Mouse (Mus musculus): Measurements from ENCODE around the gene Arhgap10. TPM values are rescaled to one million over a fixed set of nuclear protein-coding genes. Genes with fewer than 3 reads are reported as not detected.
A peak's percentile ranks its signal among the peaks of the same experiment; 100 is the strongest.

Gene Arhgap10
- polyA plus RNA-seq, 1 experiment from 2014 or later = 26.1 TPM

GRCm38 (mm10) chr8:77478155-77478912, 39.4 kb downstream of the Arhgap10 start:
- Histone ChIP-seq H3K27ac (replicated peaks) (no peak overlapping the region; the same call in 1 of the 2 replicates), H3K4me3 (no peak overlapping the region), H3K4me1 (peaks cover 59% of the 10 kb centered on the region), H3K27me3 (replicated peaks; ENCODE audit: low read depth, poor library complexity, severe bottlenecking) (no peaks in the 10 kb centered on the region), H3K9me3 (no peaks in the 10 kb centered on the region), H3K36me3 (replicated peaks) (no peaks in the 10 kb centered on the region)
- 84% methylated on average over 12 of the region's 12 CpGs for WGBS
- DNase-seq (ENCODE audit: low spot score) = no peak

GRCm38 (mm10) chr8:77477684-77478083, 40.1 kb downstream of the Arhgap10 start:
- no peaks in the 10 kb centered on the region for H3K27me3 ChIP-seq (replicated peaks; ENCODE audit: low read depth, poor library complexity, severe bottlenecking)
- H3K4me1 ChIP-seq = peaks cover 59% of the 10 kb centered on the region
- 85% methylated on average over 12 of the region's 12 CpGs for WGBS
- no peak overlapping the region for H3K27ac ChIP-seq (replicated peaks)
- no peak for DNase-seq (ENCODE audit: low spot score)
- no peak overlapping the region for H3K4me3 ChIP-seq
- H3K36me3 ChIP-seq (replicated peaks) = no peaks in the 10 kb centered on the region
- no peaks in the 10 kb centered on the region for H3K9me3 ChIP-seq

- DNase-seq (ENCODE audit: low spot score) = no peak
- WGBS = 92% methylated on average over 5 of the region's 5 CpGs
- Histone ChIP-seq H3K9me3 (no peaks in the 10 kb centered on the region), H3K4me1 (peaks cover 39% of the 10 kb centered on the region), H3K27ac (replicated peaks) (no peak overlapping the region), H3K36me3 (replicated peaks) (no peaks in the 10 kb centered on the region), H3K27me3 (replicated peaks; ENCODE audit: low read depth, poor library complexity, severe bottlenecking) (no peaks in the 10 kb centered on the region), H3K4me3 (no peak overlapping the region)
Measured at GRCm38 (mm10) chr8:77474614-77475013, 43.1 kb downstream of the Arhgap10 start.

- Histone ChIP-seq H3K27me3 (replicated peaks; ENCODE audit: low read depth, poor library complexity, severe bottlenecking) (no peaks in the 10 kb centered on the region), H3K27ac (replicated peaks) (peak overlapping the region; percentile 57), H3K4me1 (peaks cover 38% of the 10 kb centered on the region), H3K36me3 (replicated peaks) (no peaks in the 10 kb centered on the region), H3K9me3 (no peaks in the 10 kb centered on the region), H3K4me3 (no peak overlapping the region)
- WGBS = 45% methylated on average over 7 of the region's 7 CpGs
- DNase-seq (ENCODE audit: low spot score) = peak; percentile 73
Measured at GRCm38 (mm10) chr8:77473773-77474172, 44.0 kb downstream of the Arhgap10 start.

GRCm38 (mm10) chr8:77473373-77473772, 44.4 kb downstream of the Arhgap10 start:
- H3K27ac ChIP-seq (replicated peaks) = peak overlapping the region; percentile 57
- no peaks in the 10 kb centered on the region for H3K36me3 ChIP-seq (replicated peaks)
- H3K9me3 ChIP-seq = no peaks in the 10 kb centered on the region
- H3K27me3 ChIP-seq (replicated peaks; ENCODE audit: low read depth, poor library complexity, severe bottlenecking) = no peaks in the 10 kb centered on the region
- WGBS = 55% methylated on average over 6 of the region's 6 CpGs
- H3K4me1 ChIP-seq = peaks cover 34% of the 10 kb centered on the region
- no peak overlapping the region for H3K4me3 ChIP-seq
- peak; percentile 57 for DNase-seq (ENCODE audit: low spot score)

- 91% methylated on average over 6 of the region's 6 CpGs for WGBS
- H3K27ac ChIP-seq (replicated peaks) = no peak overlapping the region
- no peaks in the 10 kb centered on the region for H3K36me3 ChIP-seq (replicated peaks)
- no peak overlapping the region for H3K4me3 ChIP-seq
- H3K27me3 ChIP-seq (replicated peaks; ENCODE audit: low read depth, poor library complexity, severe bottlenecking) = no peaks in the 10 kb centered on the region
- DNase-seq (ENCODE audit: low spot score) = no peak
- peaks cover 19% of the 10 kb centered on the region for H3K4me1 ChIP-seq
- H3K9me3 ChIP-seq = no peaks in the 10 kb centered on the region
Measured at GRCm38 (mm10) chr8:77461392-77461791, 56.4 kb downstream of the Arhgap10 start.

GRCm38 (mm10) chr8:77460363-77460762, 57.4 kb downstream of the Arhgap10 start:
- H3K4me3 ChIP-seq = no peak overlapping the region
- peaks cover 18% of the 10 kb centered on the region for H3K4me1 ChIP-seq
- 82% methylated on average over 2 of the region's 2 CpGs for WGBS
- no peaks in the 10 kb centered on the region for H3K36me3 ChIP-seq (replicated peaks)
- no peak overlapping the region for H3K27ac ChIP-seq (replicated peaks)
- no peak for DNase-seq (ENCODE audit: low spot score)
- H3K27me3 ChIP-seq (replicated peaks; ENCODE audit: low read depth, poor library complexity, severe bottlenecking) = no peaks in the 10 kb centered on the region
- no peaks in the 10 kb centered on the region for H3K9me3 ChIP-seq

GRCm38 (mm10) chr8:77459696-77460095, 58.1 kb downstream of the Arhgap10 start:
- WGBS = 57% methylated on average over 7 of the region's 7 CpGs

GRCm38 (mm10) chr8:77458575-77458974, 59.2 kb downstream of the Arhgap10 start:
- DNase-seq (ENCODE audit: low spot score) = no peak
- WGBS = 89% methylated on average over 4 of the region's 4 CpGs
- H3K27me3 ChIP-seq (replicated peaks; ENCODE audit: low read depth, poor library complexity, severe bottlenecking) = no peaks in the 10 kb centered on the region
- no peaks in the 10 kb centered on the region for H3K9me3 ChIP-seq
- no peak overlapping the region for H3K4me3 ChIP-seq
- H3K36me3 ChIP-seq (replicated peaks) = 0 out of 2 replicates have a peak, but pooled peaks cover 3% of the 10 kb centered on the region
- peaks cover 15% of the 10 kb centered on the region for H3K4me1 ChIP-seq
- H3K27ac ChIP-seq (replicated peaks) = no peak overlapping the region

More at GRCm38 (mm10) chr8:77459696-77460095, 58.1 kb downstream of the Arhgap10 start:
- H3K27me3 ChIP-seq (replicated peaks; ENCODE audit: low read depth, poor library complexity, severe bottlenecking) = no peaks in the 10 kb centered on the region
- no peaks in the 10 kb centered on the region for H3K36me3 ChIP-seq (replicated peaks)
- no peak overlapping the region for H3K4me3 ChIP-seq
- no peak overlapping the region for H3K27ac ChIP-seq (replicated peaks)
- no peak for DNase-seq (ENCODE audit: low spot score)
- no peaks in the 10 kb centered on the region for H3K9me3 ChIP-seq
- H3K4me1 ChIP-seq = peaks cover 15% of the 10 kb centered on the region

- Histone ChIP-seq H3K27me3 (replicated peaks; ENCODE audit: low read depth, poor library complexity, severe bottlenecking) (no peaks in the 10 kb centered on the region), H3K4me3 (no peak overlapping the region), H3K36me3 (replicated peaks) (0 out of 2 replicates have a peak, but pooled peaks cover 3% of the 10 kb centered on the region), H3K27ac (replicated peaks) (no peak overlapping the region), H3K9me3 (peaks cover under 1% of the 10 kb centered on the region; the same call in 1 of the 2 replicates), H3K4me1 (peaks cover 15% of the 10 kb centered on the region)
- DNase-seq (ENCODE audit: low spot score) = no peak
- WGBS = 92% methylated on average over 6 of the region's 6 CpGs
Measured at GRCm38 (mm10) chr8:77456263-77456662, 61.5 kb downstream of the Arhgap10 start.

- H3K4me3 ChIP-seq = no peak overlapping the region
- H3K27me3 ChIP-seq (replicated peaks; ENCODE audit: low read depth, poor library complexity, severe bottlenecking) = no peaks in the 10 kb centered on the region
- no peak overlapping the region for H3K27ac ChIP-seq (replicated peaks)
- 90% methylated on average over 9 of the region's 9 CpGs for WGBS
- peaks cover 24% of the 10 kb centered on the region for H3K36me3 ChIP-seq (replicated peaks)
- no peak for DNase-seq (ENCODE audit: low spot score)
- peaks cover 22% of the 10 kb centered on the region for H3K9me3 ChIP-seq
- H3K4me1 ChIP-seq = 0 out of 2 replicates have a peak, but pooled peaks cover 5% of the 10 kb centered on the region
Measured at GRCm38 (mm10) chr8:77453836-77454235, 63.9 kb downstream of the Arhgap10 start.

- peaks cover 39% of the 10 kb centered on the region for H3K36me3 ChIP-seq (replicated peaks)
- H3K4me1 ChIP-seq = 0 out of 2 replicates have a peak, but pooled peaks cover 3% of the 10 kb centered on the region
- H3K27me3 ChIP-seq (replicated peaks; ENCODE audit: low read depth, poor library complexity, severe bottlenecking) = no peaks in the 10 kb centered on the region
- no peak overlapping the region for H3K27ac ChIP-seq (replicated peaks)
- H3K9me3 ChIP-seq = peaks cover 36% of the 10 kb centered on the region
- H3K4me3 ChIP-seq = no peak overlapping the region
- no peak for DNase-seq (ENCODE audit: low spot score)
- WGBS = 93% methylated on average over 21 of the region's 21 CpGs
Measured at GRCm38 (mm10) chr8:77451466-77452382, 66.0 kb downstream of the Arhgap10 start.
